8 mouse cellular contexts compared by ENCODE assay signal in the genomic region with DNA sequence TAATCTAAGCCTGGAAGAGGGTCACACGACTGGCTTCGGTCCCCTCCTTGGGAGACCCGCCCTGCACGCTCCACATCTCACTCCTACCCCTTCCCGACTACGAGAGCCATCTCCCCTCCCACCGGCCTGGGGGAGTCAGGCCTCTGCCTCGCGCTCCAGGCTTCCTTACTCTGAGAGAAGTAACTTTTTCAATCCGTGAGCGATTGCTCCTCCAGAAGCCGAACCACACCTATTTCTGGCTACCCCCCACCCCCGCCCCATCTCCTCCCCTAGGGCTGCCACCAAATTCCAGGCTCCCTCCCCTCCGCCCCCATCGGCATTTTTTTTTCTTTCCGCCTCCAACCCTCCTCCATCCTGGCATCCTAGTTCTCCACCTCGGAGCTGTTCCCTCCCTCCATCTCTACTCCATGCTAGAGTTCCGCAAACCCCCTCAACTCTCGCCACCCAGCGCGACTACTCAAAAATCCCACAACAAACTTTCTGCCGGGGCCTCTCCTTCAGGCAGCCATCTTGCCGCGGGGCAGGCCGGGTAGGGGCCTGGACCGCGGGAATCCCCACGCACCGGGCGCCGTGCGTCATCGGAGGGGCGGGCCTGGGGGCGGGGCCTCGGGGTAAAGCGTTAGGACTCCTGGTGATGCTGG. TPM values are rescaled to one million over a fixed set of nuclear protein-coding genes. Genes with fewer than 3 reads are reported as not detected.
A peak's percentile ranks its signal among the peaks of the same experiment; 100 is the strongest.
DNase-seq lines count a peak whose midpoint lies in the region; ATAC-seq lines count a peak whose summit lies in the region.

A gene (minus strand): TSS at position 544 of the 641 bp plus-strand sequence.

- peak within 1 kb of the TSS; percentile 59 for H3K27ac ChIP-seq in hindbrain, embryonic 11.5 days (ENCODE audit: low read depth, low read length)

- DNase-seq in T-cell, adult 2 months (ENCODE audit: low spot score) = peak; percentile 81
- DNase-seq in cerebellum, postnatal 10 days = peak; percentile 94 to 97
- peak; percentile 68 to 80 for DNase-seq in frontal cortex, postnatal 10 days (ENCODE audit: low spot score in 2 of 2)
- DNase-seq in hindbrain, embryonic 11.5 days (ENCODE audit: low spot score) = peak; percentile 93
- DNase-seq in layer of hippocampus, postnatal 14 days (ENCODE audit: low spot score in 2 of 2) = peak; percentile 67 to 83
- DNase-seq in lung, postnatal 36 days = peak; percentile 87
- DNase-seq in retina, embryonic 14.5 days (ENCODE audit: low spot score) = peak; percentile 89
- peak; percentile 88 for DNase-seq in thymus, postnatal 4 days

- peak within 1 kb of the TSS; percentile 93 for H3K4me2 ChIP-seq in hindbrain, embryonic 11.5 days (replicated peaks; ENCODE audit: low read depth, low read length)

- H3K36me3 ChIP-seq in hindbrain, embryonic 11.5 days (ENCODE audit: control insufficient read depth, insufficient read depth, low read length) = no peaks in the 10 kb centered on the region

- WGBS in hindbrain, embryonic 11.5 days = under 1% methylated on average over 36 of the region's 37 CpGs

- H3K27me3 ChIP-seq in hindbrain, embryonic 11.5 days (ENCODE audit: control insufficient read depth, insufficient read depth, low read length) = no peaks in the 10 kb centered on the region

- ATAC-seq in hindbrain, embryonic 11.5 days (ENCODE audit: low FRiP score) = peak; percentile 97

- H3K9ac ChIP-seq in hindbrain, embryonic 11.5 days (ENCODE audit: low read depth, low read length) = peak within 1 kb of the TSS; percentile 79

- peak within 1 kb of the TSS; percentile 79 for H3K4me3 ChIP-seq in hindbrain, embryonic 11.5 days (ENCODE audit: low read depth, low read length)

- 0 out of 2 replicates have a peak, but pooled peaks cover 2% of the 10 kb centered on the region for H3K4me1 ChIP-seq in hindbrain, embryonic 11.5 days (replicated peaks; ENCODE audit: control insufficient read depth, insufficient read depth, low read length)

- H3K9me3 ChIP-seq in hindbrain, embryonic 11.5 days (ENCODE audit: control insufficient read depth, low read length) = no peaks in the 10 kb centered on the region

RNA-seq across cellular contexts. Expression of the gene that starts here (rescaled TPM):
- polyA plus RNA-seq in hindbrain, embryonic 11.5 days (2014; fragmentation: Nextera tagmentation; extraction: Ambion mirVana) = 43.4 and 47.4 TPM in 2 replicates
- 10 to 100 TPM; 43.4 to 49.2 TPM for total RNA-seq in layer of hippocampus, postnatal 14 days (2021)

Comparison
In these comparisons a context has a peak if more than half of its experiments do, and no peak if none do; other contexts are left out.
1. Peak in every context shown above with its lines: DNase-seq, ATAC-seq, H3K4me3 ChIP-seq and H3K27ac ChIP-seq.